Mouse (Mus musculus) midbrain, embryonic 15.5 days (tissue): ENCODE data around the gene Gm21953. TPM values are rescaled to one million over a fixed set of nuclear protein-coding genes. Genes with fewer than 3 reads are reported as not detected.
"Not testable (repeated sequence)": the region's sequence is repeated elsewhere in the genome, so short reads cannot be mapped to it uniquely, and the experiment has no call there.

Source experiments
- ATAC-seq: fragments of 200-750 bp; cut with Nextera tagmentation; replicated peaks from 2 replicates; pipeline ENCODE4 v1.8.0; 2017; ENCODE audit warnings: moderate TSS enrichment
- H3K27ac ChIP-seq: fragments of 300-500 bp; sonication (generic); 2 replicates; pipeline ENCODE4 v1.5.1; 2015; ENCODE audit warnings: mild to moderate bottlenecking, inconsistent platforms
- H3K27me3 ChIP-seq: fragments of 300-500 bp; sonication (generic); replicated peaks from 2 replicates; pipeline ENCODE4 v1.6.1; 2015; ENCODE audit warnings: inconsistent platforms
- H3K36me3 ChIP-seq: fragments of 300-500 bp; sonication (generic); replicated peaks from 2 replicates; pipeline ENCODE4 v1.6.1; 2015; ENCODE audit warnings: inconsistent platforms
- H3K4me1 ChIP-seq: fragments of 300-500 bp; sonication (generic); 2 replicates; pipeline ENCODE4 v1.6.1; 2015; ENCODE audit warnings: inconsistent platforms
- H3K4me2 ChIP-seq: fragments of 300-500 bp; sonication (generic); 2 replicates; pipeline ENCODE4 v1.6.1; 2015; ENCODE audit warnings: inconsistent platforms, mild to moderate bottlenecking, moderate library complexity
- H3K4me3 ChIP-seq: fragments of 300-500 bp; sonication (generic); 2 replicates; pipeline ENCODE4 v1.5.1; 2015; ENCODE audit warnings: mild to moderate bottlenecking, inconsistent platforms
- H3K9ac ChIP-seq: fragments of 300-500 bp; sonication (generic); 2 replicates; pipeline ENCODE4 v1.6.1; 2015; ENCODE audit warnings: mild to moderate bottlenecking, inconsistent platforms
- H3K9me3 ChIP-seq: fragments of 300-500 bp; sonication (generic); 2 replicates; pipeline ENCODE4 v1.6.1; 2016; ENCODE audit warnings: inconsistent platforms
- WGBS: fragments of 180-500 bp; shearing (Covaris S2); methylation state at CpG from one replicate; pipeline ENCODE4 v1.1.7; 2015; ENCODE audit warnings: mixed read lengths; 5-methylcytosine and 5-hydroxymethylcytosine counted together
- polyA plus RNA-seq: library from polyadenylated mRNA; unstranded; fragments of >200 nt; fragmentation: Nextera tagmentation; extraction: Ambion mirVana; gene quantifications from 2 replicates; pipeline ENCODE4 v1.2.1, GENCODE M21; 2015

The Gm21953 gene
- polyA plus RNA-seq = not detected in 2 replicates

DNA sequence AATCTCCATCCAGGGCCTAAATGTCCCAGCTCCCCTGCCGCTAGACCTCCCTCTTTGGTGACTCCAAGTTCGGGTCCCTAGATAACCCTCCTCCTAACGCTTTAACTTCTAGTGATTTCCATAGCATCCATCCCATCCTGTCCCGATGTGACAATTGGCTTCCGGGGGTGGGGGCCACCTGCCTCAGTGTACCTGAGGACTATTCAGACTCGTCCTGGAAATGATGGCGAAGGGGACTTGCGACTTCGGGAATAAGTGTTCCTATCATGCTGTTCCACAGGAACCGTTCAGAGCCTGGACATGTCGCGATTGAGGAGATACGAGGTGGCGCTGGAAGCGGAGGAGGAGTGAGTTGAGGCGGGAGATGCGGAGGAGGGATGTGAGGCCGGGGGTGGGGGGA, at the start of gene Gm21953:
Gene Gm21953, plus strand, starts transcription at position 301 of the 400 bp plus-strand sequence.
- WGBS = no CpG with 5 or more reads among the region's 18 CpGs
- H3K4me2 ChIP-seq, H3K4me1 ChIP-seq, H3K36me3 ChIP-seq, H3K27me3 ChIP-seq, ATAC-seq, H3K4me3 ChIP-seq, H3K27ac ChIP-seq, H3K9ac ChIP-seq, H3K9me3 ChIP-seq: not testable (repeated sequence)

DNA sequence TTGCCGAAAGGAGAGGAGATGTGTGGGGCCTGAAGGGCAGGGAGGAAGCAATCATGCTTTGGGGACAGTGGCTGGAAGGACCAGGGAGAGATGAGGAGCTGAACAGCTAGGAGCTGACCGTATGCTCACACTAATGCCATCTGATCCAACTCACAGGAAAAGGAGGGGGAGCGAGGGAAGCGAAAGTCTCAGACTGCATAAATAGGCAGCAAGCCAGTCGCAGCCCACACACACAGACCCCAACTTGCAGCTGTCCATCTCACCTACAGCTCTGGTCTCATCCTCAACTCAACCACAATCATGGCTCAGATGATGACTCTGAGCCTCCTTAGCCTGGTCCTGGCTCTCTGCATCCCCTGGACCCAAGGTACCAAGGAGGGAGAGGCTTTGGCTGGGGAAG, 38.6 kb upstream of the Gm21953 start, which contains the start of gene Ccl21b:
Gene Ccl21b, plus strand, starts transcription at position 301 of the 400 bp plus-strand sequence.
- H3K4me3 ChIP-seq, H3K27ac ChIP-seq, H3K27me3 ChIP-seq, H3K9ac ChIP-seq, H3K36me3 ChIP-seq, H3K9me3 ChIP-seq, H3K4me1 ChIP-seq, ATAC-seq, H3K4me2 ChIP-seq: not testable (repeated sequence)
- WGBS = no CpG with 5 or more reads among the region's 5 CpGs

- H3K4me2 ChIP-seq, H3K9me3 ChIP-seq, H3K27ac ChIP-seq, ATAC-seq, H3K36me3 ChIP-seq, H3K4me1 ChIP-seq, H3K9ac ChIP-seq, H3K27me3 ChIP-seq, H3K4me3 ChIP-seq: not testable (repeated sequence)
- WGBS = no CpG with 5 or more reads among the region's 1 CpGs
These were observed 24.0 kb downstream of the Gm21953 start, which contains the start of gene Fam205a3 for GRCm38 (mm10) chr4:42318034-42318433. Fam205a3 (plus strand) TSS chr4:42318334.

Other genes with a start within 250 kb of the Gm21953 start
- gene Gm3893, start 203.1 kb upstream of the Gm21953 start, polyA plus RNA-seq = not detected in 2 replicates
- gene Gm13304, start 179.4 kb upstream of the Gm21953 start, polyA plus RNA-seq = not detected in 2 replicates
- gene Gm13306, start 140.8 kb upstream of the Gm21953 start, polyA plus RNA-seq = 2.0 and 2.1 TPM in 2 replicates
- not detected in 2 replicates for gene Gm13305, start 125.7 kb upstream of the Gm21953 start, polyA plus RNA-seq
- not detected in 2 replicates for gene Gm10600, start 53.6 kb upstream of the Gm21953 start, polyA plus RNA-seq
- not detected in 2 replicates for gene Ccl21b, start 38.5 kb upstream of the Gm21953 start, polyA plus RNA-seq
- not detected in 2 replicates for gene Fam205a3, start 24.1 kb downstream of the Gm21953 start, polyA plus RNA-seq
- gene Gm21586, start 145.1 kb downstream of the Gm21953 start, polyA plus RNA-seq = not detected in 2 replicates
- gene Gm2163, start 172.5 kb downstream of the Gm21953 start, polyA plus RNA-seq = 0.11 and 0.32 TPM in 2 replicates
- gene Fam205a2, start 233.9 kb downstream of the Gm21953 start, polyA plus RNA-seq = not detected in 2 replicates